Mouse (Mus musculus) CD4-positive, CD25-positive, alpha-beta regulatory T cell, adult 2 months (primary cell): ENCODE data around the gene Gtf2a2.
A peak's percentile ranks its signal among the peaks of the same experiment; 100 is the strongest.

Experiments
- DNase-seq: peaks from one replicate; pipeline ENCODE4 v3.0.0-alpha.2; 2012; ENCODE audit warnings: low read depth, low spot score

Gene Gtf2a2

GRCm38 (mm10) chr9:70012408-70012901 lies at the start of gene Gtf2a2:
Gene Gtf2a2 (plus strand): TSS chr9:70012550.
- DNase-seq, result peak; percentile 96

GRCm38 (mm10) chr9:69964370-69964769 lies 48.0 kb upstream of the Gtf2a2 start:
- no peak for DNase-seq

DNA sequence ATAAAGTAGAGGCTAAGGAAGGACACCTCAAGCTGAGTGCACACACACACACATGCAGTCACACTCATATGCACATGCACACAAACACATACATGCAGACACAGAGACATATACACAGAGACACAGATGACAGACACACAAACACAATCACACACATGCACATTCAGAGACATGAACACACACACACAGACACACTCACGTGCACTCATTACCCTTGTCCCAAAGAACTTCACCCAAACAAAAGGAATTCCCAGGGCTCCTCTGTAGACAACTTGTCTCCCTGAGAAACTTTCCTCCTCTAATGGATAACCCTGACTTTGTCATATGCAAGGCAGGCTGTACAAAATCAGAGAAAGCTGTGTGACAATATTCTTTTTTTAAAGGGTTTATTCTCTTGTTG lies 26.8 kb upstream of the Gtf2a2 start:
- DNase-seq, result no peak

DNA sequence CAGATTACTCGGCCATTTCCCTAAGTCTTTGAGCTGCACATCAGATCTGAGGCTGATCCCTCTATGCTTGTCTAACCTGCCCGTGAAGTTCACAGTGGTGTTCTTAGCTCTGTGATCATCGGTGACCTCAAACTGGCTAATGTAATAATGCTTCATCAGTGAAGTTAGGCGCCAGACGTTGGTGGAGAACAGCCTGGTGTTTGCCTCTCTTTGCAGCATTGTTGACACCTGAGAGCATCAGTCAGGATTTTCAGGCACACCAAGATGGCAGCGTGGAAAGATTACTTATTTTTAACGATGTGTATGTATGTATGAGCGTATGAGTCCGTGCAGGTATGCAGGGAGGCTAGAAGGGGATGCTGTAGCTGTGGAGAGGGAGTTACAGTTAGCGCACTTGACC lies 26.3 kb upstream of the Gtf2a2 start:
- no peak for DNase-seq

DNA sequence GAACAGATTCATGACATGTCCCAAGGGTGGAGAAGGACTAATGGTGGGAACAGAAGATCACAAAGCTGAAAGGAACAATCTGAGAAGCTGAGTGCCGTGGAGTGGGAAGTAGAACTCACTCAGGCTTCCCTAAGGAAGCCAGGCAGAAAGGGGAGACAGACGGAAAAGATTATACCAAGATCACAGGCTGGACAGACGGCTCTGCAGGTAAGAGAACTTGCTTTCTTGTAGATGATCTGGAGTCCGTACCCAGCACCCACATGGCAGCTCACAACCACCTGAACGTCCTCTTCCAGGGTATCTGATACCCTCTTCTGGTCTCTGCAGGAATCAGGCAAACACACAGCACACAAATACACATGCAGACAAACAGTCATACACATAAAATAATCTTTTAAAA lies 25.8 kb upstream of the Gtf2a2 start:
- DNase-seq, result no peak

DNA sequence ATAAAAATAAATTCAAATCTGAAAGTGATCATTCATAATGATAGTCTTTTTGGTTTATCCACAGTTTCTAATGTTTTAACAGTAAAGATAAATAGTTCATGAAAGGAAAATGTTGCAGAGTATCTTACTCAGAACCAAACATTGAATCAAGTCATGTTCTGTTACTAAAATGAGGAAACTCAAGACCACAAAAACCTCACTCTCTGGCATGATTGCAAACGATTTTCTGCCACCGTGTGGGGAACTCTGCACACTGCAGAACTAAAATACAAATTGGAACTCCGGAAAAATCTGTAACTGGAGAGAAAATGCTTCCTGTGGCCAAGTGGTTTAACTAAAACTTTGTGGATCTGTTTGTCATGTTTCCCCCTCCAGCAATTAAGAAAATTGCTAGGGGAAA lies 24.8 kb upstream of the Gtf2a2 start:
- DNase-seq, result peak; percentile 80

- peak; percentile 12 for DNase-seq
Observed at GRCm38 (mm10) chr9:69988706-69989302, 23.5 kb upstream of the Gtf2a2 start.

GRCm38 (mm10) chr9:69989303-69990121 lies 22.8 kb upstream of the Gtf2a2 start, which contains the start of gene Bnip2:
Gene Bnip2 (plus strand): TSS chr9:69989466.
- peak; percentile 87 for DNase-seq

- DNase-seq, result peak; percentile 50
Observed at GRCm38 (mm10) chr9:69990346-69990745, 22.0 kb upstream of the Gtf2a2 start.

DNA sequence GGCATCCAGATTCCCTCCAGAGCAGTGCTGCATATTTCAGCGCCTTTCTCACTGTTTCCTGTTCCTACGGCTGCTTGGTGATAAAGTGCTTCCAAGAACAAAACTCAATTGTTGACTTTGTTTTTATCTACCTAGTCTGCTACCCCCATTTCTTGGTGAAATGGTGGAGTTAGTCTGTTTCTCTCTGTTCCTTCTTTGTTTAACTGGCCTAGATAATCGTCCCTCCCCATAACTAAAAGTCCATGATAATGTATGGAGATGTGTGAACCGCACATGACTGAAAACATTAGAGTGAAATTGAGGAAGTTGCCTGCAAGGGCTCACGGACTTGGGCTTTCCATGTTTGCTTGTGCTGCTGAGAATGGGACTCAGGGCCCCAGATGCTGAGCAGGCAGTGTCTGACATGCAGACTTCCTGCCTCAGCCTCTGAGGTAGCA lies 19.5 kb upstream of the Gtf2a2 start:
- no peak for DNase-seq

DNA sequence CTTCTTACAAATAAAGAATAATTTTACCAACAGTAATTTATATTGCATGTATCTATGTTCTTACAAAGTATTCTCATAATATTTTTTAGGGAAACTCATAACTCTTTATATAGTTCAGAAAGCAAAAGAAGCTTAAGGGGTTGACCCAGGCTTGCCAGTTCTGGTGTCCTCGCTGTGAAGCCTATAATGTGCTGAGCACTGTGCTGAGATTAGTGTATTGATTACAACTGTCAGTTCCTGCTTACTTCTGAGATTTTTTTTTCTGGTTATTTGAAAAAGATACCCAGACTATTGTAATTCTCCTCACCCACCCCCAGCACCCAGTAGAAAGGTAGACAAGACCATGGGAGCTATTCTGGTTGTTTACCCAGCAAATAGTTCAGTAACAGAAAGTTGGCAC lies 18.9 kb upstream of the Gtf2a2 start:
- DNase-seq, result no peak

DNA sequence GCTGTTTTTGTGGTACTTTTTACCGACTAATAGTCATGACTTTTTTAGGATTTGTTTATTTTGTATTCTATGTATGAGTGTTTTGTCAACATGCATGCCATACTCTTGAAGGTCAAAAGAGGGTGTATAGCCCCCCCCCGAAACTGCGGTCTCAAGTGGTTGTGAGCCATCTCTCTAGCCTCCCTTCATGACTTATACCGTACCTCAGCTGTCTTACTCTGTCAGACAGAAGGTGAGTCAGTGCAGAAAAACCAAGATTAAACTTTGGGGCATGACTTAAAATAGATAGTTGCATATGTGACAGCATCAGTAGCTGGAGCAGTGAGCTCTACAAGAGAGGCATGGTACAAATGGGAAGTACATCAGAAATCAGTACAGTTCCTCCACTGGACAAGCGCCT lies 17.8 kb upstream of the Gtf2a2 start:
- DNase-seq, result no peak

DNA sequence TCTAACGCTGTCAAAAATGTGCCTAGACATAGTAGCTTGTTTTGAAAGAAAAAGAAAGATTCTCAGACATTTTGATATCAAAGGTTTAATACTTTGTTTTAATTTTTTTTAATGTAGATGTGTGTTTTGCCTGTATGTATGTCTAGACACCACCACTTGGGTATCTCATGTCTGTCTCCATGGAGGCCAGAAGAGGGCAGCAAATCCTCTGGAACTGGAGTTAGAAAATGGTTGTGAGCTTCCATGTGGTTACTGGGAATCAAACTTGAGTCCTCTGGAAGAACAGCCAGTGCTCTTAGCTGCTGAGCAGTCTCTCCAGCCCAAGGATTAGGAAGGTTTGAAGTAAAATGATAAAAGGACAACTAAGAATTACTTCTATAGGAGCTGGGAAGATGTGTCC lies 13.0 kb upstream of the Gtf2a2 start:
- peak; percentile 22 for DNase-seq

GRCm38 (mm10) chr9:70003516-70003915 lies 8.8 kb upstream of the Gtf2a2 start:
- no peak for DNase-seq

DNA sequence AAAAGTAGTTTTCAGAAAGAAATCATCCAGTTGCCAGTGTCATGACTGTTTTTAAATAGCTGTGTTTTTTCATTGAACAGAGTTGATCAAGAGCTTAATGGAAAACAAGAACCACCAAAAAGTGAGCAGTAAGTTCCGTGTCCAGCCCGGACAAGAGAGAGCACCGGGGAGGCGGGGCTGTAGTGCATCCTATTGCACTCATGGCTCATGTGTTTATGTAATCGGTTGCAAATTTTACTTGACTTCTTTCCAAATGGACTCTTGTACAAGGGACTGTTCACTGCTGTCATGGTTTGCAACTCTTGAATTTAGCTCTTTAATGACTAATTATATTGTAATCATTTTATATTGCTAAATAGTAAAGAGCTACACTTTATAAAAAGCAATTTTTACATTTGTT lies 5.4 kb upstream of the Gtf2a2 start:
- DNase-seq, result no peak

DNA sequence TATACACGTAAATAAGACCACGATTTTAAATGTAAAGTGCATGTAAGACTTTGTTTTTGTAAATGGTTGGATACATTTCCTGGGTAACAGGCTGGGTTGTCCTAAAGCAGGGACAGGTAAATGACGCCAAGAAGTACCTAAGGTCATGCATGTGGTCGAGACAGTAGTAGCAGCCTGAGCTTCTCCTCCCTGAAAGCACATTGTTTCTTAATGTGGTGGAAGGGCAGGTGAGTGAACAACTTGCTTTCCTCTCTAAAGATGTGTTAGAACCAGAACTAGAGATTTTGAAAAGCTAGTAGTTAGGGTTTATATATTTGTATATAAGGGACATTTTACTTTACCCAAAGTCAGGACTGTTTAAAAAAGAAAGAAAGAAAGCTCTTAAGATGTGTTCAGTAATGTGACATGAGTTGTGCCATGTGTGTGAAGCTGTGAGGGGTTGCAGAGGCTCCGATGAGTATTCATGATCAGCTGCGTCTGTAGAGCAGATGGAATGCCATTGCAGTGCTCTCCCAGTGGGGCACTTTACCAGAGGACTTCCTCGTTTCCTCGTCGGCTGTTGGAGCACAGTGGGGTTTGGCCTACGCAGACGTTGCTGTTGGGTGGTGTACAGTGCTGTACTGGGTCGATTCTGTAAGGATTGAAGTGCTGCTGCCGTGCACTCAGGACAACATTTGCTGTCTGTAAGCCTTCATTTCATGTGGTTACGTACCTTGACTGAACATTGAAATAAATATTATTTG lies 4.7 kb upstream of the Gtf2a2 start:
- no peak for DNase-seq

- DNase-seq, result no peak
Observed at GRCm38 (mm10) chr9:70009754-70010304, 2.5 kb upstream of the Gtf2a2 start.

DNA sequence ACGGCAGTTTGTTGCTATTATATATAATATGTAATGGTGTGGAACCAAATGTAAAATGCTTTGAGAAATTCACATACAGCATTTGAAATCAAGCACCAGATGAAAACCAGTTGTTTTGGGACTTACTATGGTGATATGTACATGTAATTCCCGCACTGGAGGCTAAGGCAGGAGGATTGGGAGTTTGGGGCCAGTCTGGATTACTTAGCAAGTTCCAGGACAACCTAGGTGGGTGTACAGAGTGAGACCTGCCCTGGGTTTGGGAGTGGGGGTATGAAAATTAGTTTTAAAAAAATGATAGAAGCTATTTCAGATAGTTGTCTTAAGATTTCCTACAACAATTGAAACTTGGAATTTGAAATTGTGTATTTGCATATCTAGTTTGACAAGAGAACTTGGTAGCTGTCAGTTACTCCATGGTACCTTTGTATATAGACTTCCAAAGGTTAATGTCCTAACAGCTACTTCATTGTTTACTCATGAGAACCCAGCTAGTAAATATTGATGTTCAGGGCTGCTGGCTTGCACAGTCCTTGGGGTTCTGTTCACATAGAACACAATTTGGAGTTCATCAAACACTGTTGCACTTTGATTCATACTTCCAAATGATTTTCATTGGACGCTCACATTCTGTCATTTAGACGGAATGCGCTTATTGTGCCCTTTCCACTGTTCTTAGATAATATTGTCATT lies 1.4 kb upstream of the Gtf2a2 start:
- no peak for DNase-seq

DNA sequence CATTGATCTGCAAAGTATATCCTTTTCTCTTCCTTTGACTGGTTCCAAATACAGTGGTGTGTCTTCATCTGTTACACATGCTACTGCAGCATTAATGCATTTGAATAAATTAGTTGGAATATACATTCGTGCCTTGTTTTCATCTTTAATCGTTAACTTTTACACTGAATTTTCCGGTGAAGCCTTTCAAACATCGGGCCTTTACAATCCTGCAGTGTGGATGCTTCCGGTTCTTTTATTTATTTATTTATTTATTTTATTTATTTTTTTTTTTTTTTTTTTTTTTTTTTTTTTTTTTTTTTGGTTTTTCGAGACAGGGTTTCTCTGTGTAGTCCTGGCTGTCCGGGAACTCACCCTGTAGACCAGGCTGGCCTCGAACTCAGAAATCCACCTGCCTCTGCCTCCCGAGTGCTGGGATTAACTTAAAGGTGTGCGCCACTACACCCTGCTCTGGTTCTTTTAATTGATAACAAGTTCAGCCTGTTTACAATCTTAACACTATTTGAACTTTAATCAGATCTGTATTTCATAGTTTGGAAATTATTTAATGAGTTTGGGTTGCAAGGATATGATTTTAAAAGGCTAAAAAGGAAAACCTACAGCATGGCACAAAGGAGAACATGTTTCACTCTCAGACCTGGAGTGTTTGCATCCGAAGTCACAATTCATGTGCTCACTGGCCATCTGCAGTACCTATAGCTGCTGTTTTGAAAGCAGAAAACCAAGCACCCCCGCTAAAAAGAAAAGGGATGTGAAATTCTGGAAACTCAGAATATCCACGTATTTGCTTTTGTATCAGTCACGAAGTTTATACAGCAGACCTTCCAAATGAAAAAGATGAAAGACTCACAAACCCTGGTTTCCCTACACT lies 578 bp upstream of the Gtf2a2 start:
- no peak for DNase-seq

GRCm38 (mm10) chr9:70015632-70016031 lies 3.3 kb downstream of the Gtf2a2 start:
- DNase-seq, result no peak
